Mouse (Mus musculus) small intestine, adult 2 months (tissue): ENCODE data around the gene Cd79a. TPM values are rescaled to one million over a fixed set of nuclear protein-coding genes. Genes with fewer than 3 reads are reported as not detected.

ENCODE experiments used
- H3K27ac ChIP-seq: fragments of 200-500 bp; 2 replicates; pipeline ENCODE4 v1.5.1; 2012; ENCODE audit warnings: low read depth, low read length, control low read depth, inconsistent platforms; ENCODE audit not compliant: insufficient read depth
- H3K27me3 ChIP-seq: fragments of 200-500 bp; 2 replicates; pipeline ENCODE4 v1.6.1; 2012; ENCODE audit warnings: mild to moderate bottlenecking, moderate library complexity, low read length, inconsistent platforms; ENCODE audit not compliant: control insufficient read depth, insufficient read depth
- H3K36me3 ChIP-seq: fragments of 200-500 bp; 2 replicates; pipeline ENCODE4 v1.6.1; 2012; ENCODE audit warnings: mild to moderate bottlenecking, low read length, control low read depth, inconsistent platforms; ENCODE audit not compliant: control insufficient read depth, insufficient read depth
- H3K4me1 ChIP-seq: fragments of 200-500 bp; 2 replicates; pipeline ENCODE4 v1.6.1; 2012; ENCODE audit warnings: low read length, inconsistent platforms, mixed read lengths; ENCODE audit not compliant: control insufficient read depth, insufficient read depth, insufficient read length
- H3K4me3 ChIP-seq: fragments of 200-500 bp; 2 replicates; pipeline ENCODE4 v1.5.1; 2012; ENCODE audit warnings: low read depth, mild to moderate bottlenecking, control low read depth, inconsistent platforms, low read length, moderate library complexity
- CTCF ChIP-seq: fragments of 200-500 bp; IDR thresholded peaks from 2 replicates; pipeline ENCODE4 v1.5.1; 2012; ENCODE audit warnings: low read depth, mild to moderate bottlenecking, control low read depth, inconsistent platforms, low read length, moderate library complexity, mixed read lengths; ENCODE audit not compliant: insufficient replicate concordance, insufficient read length; ENCODE audit errors: extremely low read depth
- POLR2A ChIP-seq: fragments of 200-500 bp; IDR thresholded peaks from 2 replicates; pipeline ENCODE4 v1.6.1; 2012; ENCODE audit warnings: low read depth, mild to moderate bottlenecking, control low read depth, inconsistent platforms, low read length, moderate library complexity
- WGBS: fragments of 180-500 bp; shearing (Covaris S2); methylation state at CpG from one replicate; pipeline ENCODE4 v1.1.7; 2018; 5-methylcytosine and 5-hydroxymethylcytosine counted together
- polyA plus RNA-seq: library from polyadenylated mRNA; depleted of rRNA; stranded (reverse); fragments of >200 nt; gene quantifications from 2 replicates; pipeline ENCODE4 v1.2.3, GENCODE M21; 2012

The Cd79a gene
- polyA plus RNA-seq, 1 experiment: 54.3 TPM

GRCm38 (mm10) chr7:24904070-24904483 lies 6.9 kb downstream of the Cd79a start:
- peaks cover 15% of the 10 kb centered on the region for H3K36me3 ChIP-seq
- peak overlapping the region; percentile 60 for H3K27ac ChIP-seq
- no peaks in the 10 kb centered on the region for H3K27me3 ChIP-seq
- TF ChIP-seq CTCF (peak; percentile 5; the same call in 1 of the 2 replicates), POLR2A (peak; percentile 65)
- peak overlapping the region; percentile 82 for H3K4me3 ChIP-seq
- H3K4me1 ChIP-seq: peaks cover 6% of the 10 kb centered on the region
- WGBS: 0% methylated on average over 30 of the region's 30 CpGs

DNA sequence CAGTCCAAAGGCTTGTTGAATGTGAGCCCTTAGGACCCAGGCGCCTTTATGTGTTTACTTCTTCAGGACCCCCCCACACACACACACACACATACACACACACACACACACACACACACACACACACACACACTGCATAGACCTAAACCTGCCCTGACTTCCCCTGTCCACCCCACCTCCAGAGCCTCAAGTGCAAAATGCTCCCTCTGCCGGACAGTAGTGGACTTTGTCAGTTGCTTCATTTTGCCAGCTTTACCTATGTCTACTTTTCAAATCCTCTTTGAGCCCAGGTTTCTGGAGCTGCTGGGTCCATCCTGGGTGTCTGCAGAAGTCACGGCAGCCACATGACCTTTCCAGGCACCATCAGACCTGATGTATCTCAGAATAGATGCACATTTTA lies 7.8 kb downstream of the Cd79a start:
- Histone ChIP-seq H3K27me3 (no peaks in the 10 kb centered on the region), H3K4me1 (peaks cover 6% of the 10 kb centered on the region), H3K4me3 (peak overlapping the region; percentile 28), H3K36me3 (peaks cover 21% of the 10 kb centered on the region), H3K27ac (peak overlapping the region; percentile 50)
- 13% methylated on average over 3 of the region's 3 CpGs for WGBS
- peak; percentile 75; the same call in 1 of the 2 replicates for TF ChIP-seq CTCF
- no peak for TF ChIP-seq POLR2A

DNA sequence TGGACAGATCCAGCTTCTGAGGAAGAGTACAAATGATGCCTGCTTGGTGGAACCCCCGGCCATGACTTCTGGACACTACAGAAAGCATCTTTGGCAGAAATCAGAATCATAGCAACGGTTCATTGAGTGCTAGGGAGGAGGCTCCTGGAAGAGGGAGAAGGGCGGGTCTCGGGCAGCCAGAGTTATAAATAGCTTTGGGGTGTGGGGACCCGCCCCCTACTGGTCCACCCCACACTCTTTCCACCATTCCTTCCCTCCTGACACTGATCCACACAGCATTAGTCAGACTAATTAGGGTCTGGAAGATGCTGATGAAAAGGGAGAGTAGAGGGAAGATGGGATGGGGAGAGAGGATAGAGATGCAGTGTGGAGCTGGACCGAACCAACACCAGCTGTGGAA lies 9.4 kb downstream of the Cd79a start:
- 29% methylated on average over 6 of the region's 6 CpGs for WGBS
- Histone ChIP-seq H3K4me1 (peaks cover 6% of the 10 kb centered on the region), H3K27me3 (no peaks in the 10 kb centered on the region), H3K4me3 (no peak overlapping the region), H3K27ac (peak overlapping the region; percentile 17), H3K36me3 (peaks cover 25% of the 10 kb centered on the region)
- no peak for TF ChIP-seq CTCF
- TF ChIP-seq POLR2A: no peak

GRCm38 (mm10) chr7:24907211-24907748 lies 10.1 kb downstream of the Cd79a start:
- WGBS: 33% methylated on average over 13 of the region's 13 CpGs
- peaks cover 31% of the 10 kb centered on the region for H3K36me3 ChIP-seq
- peak overlapping the region; percentile 32 for H3K4me3 ChIP-seq
- peak overlapping the region; percentile 58 for H3K27ac ChIP-seq
- H3K4me1 ChIP-seq: peaks cover 5% of the 10 kb centered on the region
- no peak for TF ChIP-seq CTCF
- TF ChIP-seq POLR2A: no peak
- H3K27me3 ChIP-seq: no peaks in the 10 kb centered on the region

- Histone ChIP-seq H3K36me3 (peaks cover 58% of the 10 kb centered on the region), H3K4me3 (no peak overlapping the region), H3K27me3 (no peaks in the 10 kb centered on the region), H3K4me1 (no peaks in the 10 kb centered on the region), H3K27ac (no peak overlapping the region)
- WGBS: 93% methylated on average over 14 of the region's 14 CpGs
- no peak for TF ChIP-seq POLR2A
- TF ChIP-seq CTCF: no peak
Measured at GRCm38 (mm10) chr7:24912480-24912879, 15.3 kb downstream of the Cd79a start.

DNA sequence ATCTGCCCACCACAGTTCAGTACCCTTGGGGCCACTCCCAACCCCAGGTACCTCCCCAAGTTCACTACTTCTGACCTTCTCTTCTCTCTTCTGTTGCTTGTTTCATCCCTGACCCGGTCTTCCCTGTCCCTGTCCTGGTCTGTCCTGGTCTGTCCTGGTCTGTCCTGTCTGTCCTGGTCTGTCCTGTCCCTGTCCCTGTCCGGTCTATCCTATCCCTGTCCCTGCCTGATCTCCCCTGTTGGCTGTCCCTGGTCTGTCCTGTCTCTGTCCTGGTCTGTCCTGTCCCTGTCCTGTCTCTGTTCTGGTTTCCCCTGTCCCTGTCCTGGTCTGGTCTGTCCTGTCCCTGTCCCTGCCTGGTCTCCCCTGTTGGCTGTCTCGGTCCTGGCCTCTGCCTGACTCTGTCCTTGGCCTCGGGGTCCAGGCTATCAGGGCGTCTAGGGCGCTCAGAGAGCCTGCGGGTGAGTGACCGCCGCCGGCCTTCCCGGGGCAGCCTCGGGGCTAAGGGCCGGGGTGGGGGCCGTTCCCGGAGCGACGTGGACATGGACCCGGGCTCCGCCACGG lies 21.7 kb downstream of the Cd79a start:
- Histone ChIP-seq H3K4me1 (no peaks in the 10 kb centered on the region), H3K27ac (no peak overlapping the region), H3K4me3 (no peak overlapping the region), H3K36me3 (peaks cover 72% of the 10 kb centered on the region), H3K27me3 (no peaks in the 10 kb centered on the region)
- 88% methylated on average over 20 of the region's 20 CpGs for WGBS
- TF ChIP-seq POLR2A (no peak), CTCF (no peak)

GRCm38 (mm10) chr7:24919728-24920127 lies 22.5 kb downstream of the Cd79a start:
- Histone ChIP-seq H3K27me3 (no peaks in the 10 kb centered on the region), H3K36me3 (peaks cover 81% of the 10 kb centered on the region), H3K4me1 (no peaks in the 10 kb centered on the region), H3K27ac (no peak overlapping the region), H3K4me3 (no peak overlapping the region)
- TF ChIP-seq CTCF (no peak), POLR2A (no peak)
- WGBS: 77% methylated on average over 9 of the region's 9 CpGs
